Mouse (Mus musculus): Measurements from ENCODE around the gene Helb. TPM values are rescaled to one million over a fixed set of nuclear protein-coding genes. Genes with fewer than 3 reads are reported as not detected.

Helb gene
- polyA plus RNA-seq, 1 experiment from 2014 or later: 2.9 TPM

Other genes starting within 250 kb of the Helb start
- 106 and 107 TPM in 2 replicates for gene Tmbim4, start 88.6 kb upstream of the Helb start, polyA plus RNA-seq (2015; fragmentation: Nextera tagmentation; extraction: Ambion mirVana)
- 0.36 and 0.48 TPM in 2 replicates for gene Irak3, start 89.1 kb upstream of the Helb start, polyA plus RNA-seq (2015; fragmentation: Nextera tagmentation; extraction: Ambion mirVana)
- 44.0 and 46.8 TPM in 2 replicates for gene Llph, start 114.1 kb upstream of the Helb start, polyA plus RNA-seq (2015; fragmentation: Nextera tagmentation; extraction: Ambion mirVana)

Measured in hindbrain, embryonic 13.5 days (tissue).